Mouse (Mus musculus) thymus, postnatal 10 days (tissue): Measurements from ENCODE around the gene Slamf8.

Experiments
- DNase-seq, 2 experiments: peaks; one replicate each; pipeline ENCODE4 v3.0.0; 2021; ENCODE audit warnings: low spot score in 2 of 2

The Slamf8 gene

GRCm38 (mm10) chr1:172590385-172590784 lies at the start of gene Slamf8:
Gene Slamf8, minus strand, starts transcription at chr1:172590568.
- DNase-seq: no peak

GRCm38 (mm10) chr1:172638781-172639180 lies 48.4 kb upstream of the Slamf8 start:
- no peak for DNase-seq

GRCm38 (mm10) chr1:172637801-172638200 lies 47.4 kb upstream of the Slamf8 start:
- no peak for DNase-seq

GRCm38 (mm10) chr1:172636266-172636665 lies 45.9 kb upstream of the Slamf8 start:
- DNase-seq: no peak

- no peak for DNase-seq
Measured at GRCm38 (mm10) chr1:172635258-172635657, 44.9 kb upstream of the Slamf8 start.

GRCm38 (mm10) chr1:172634136-172634535 lies 43.8 kb upstream of the Slamf8 start:
- no peak for DNase-seq

- peak; percentile 86 to 87 for DNase-seq
Measured at GRCm38 (mm10) chr1:172632451-172633326, 42.3 kb upstream of the Slamf8 start, which contains the start of gene Dusp23. Gene Dusp23, minus strand, starts transcription at chr1:172632962.

- DNase-seq: no peak
Measured at GRCm38 (mm10) chr1:172631721-172632120, 41.4 kb upstream of the Slamf8 start.

- DNase-seq: no peak
Measured at GRCm38 (mm10) chr1:172629831-172630230, 39.5 kb upstream of the Slamf8 start.

- DNase-seq: no peak
Measured at GRCm38 (mm10) chr1:172626306-172626705, 35.9 kb upstream of the Slamf8 start.

GRCm38 (mm10) chr1:172624081-172624480 lies 33.7 kb upstream of the Slamf8 start:
- no peak for DNase-seq

- no peak for DNase-seq
Measured at GRCm38 (mm10) chr1:172623599-172623998, 33.2 kb upstream of the Slamf8 start.

- peak; percentile 27 to 60 for DNase-seq
Measured at GRCm38 (mm10) chr1:172619235-172619634, 28.9 kb upstream of the Slamf8 start.

GRCm38 (mm10) chr1:172618141-172618540 lies 27.8 kb upstream of the Slamf8 start:
- DNase-seq: no peak

GRCm38 (mm10) chr1:172617365-172618076 lies 27.2 kb upstream of the Slamf8 start:
- DNase-seq: no peak

GRCm38 (mm10) chr1:172616537-172617300 lies 26.4 kb upstream of the Slamf8 start:
- DNase-seq: no peak

GRCm38 (mm10) chr1:172615412-172615811 lies 25.0 kb upstream of the Slamf8 start:
- DNase-seq: no peak

- DNase-seq: no peak
Measured at GRCm38 (mm10) chr1:172614654-172615053, 24.3 kb upstream of the Slamf8 start.

- DNase-seq: no peak
Measured at GRCm38 (mm10) chr1:172612745-172613144, 22.4 kb upstream of the Slamf8 start.

- DNase-seq: no peak
Measured at GRCm38 (mm10) chr1:172611304-172611703, 20.9 kb upstream of the Slamf8 start.

GRCm38 (mm10) chr1:172602326-172602725 lies 12.0 kb upstream of the Slamf8 start, which contains the start of gene Fcrl6:
Gene Fcrl6, minus strand, starts transcription at chr1:172602551.
- DNase-seq: no peak

GRCm38 (mm10) chr1:172594495-172594894 lies 4.1 kb upstream of the Slamf8 start:
- DNase-seq: peak in 1 of 2 experiments; percentile 15
